Mouse (Mus musculus) midbrain, embryonic 14.5 days (tissue): ENCODE measurements around the gene Cryaa. TPM values are rescaled to one million over a fixed set of nuclear protein-coding genes. Genes with fewer than 3 reads are reported as not detected.

Experiments used
- ATAC-seq: fragments of 200-750 bp; cut with Nextera tagmentation; 2 replicates; pipeline ENCODE4 v1.8.0; 2017; ENCODE audit warnings: moderate number of reproducible peaks, moderate library complexity; ENCODE audit not compliant: low FRiP score, low TSS enrichment
- DNase-seq: peaks from one replicate; pipeline ENCODE4 v3.0.0-alpha.2; 2015
- H3K27ac ChIP-seq: fragments of 300-500 bp; sonication (generic); replicated peaks from 2 replicates; pipeline ENCODE4 v1.5.1; 2014; ENCODE audit warnings: mild to moderate bottlenecking, low read depth, low read length, moderate library complexity
- H3K27me3 ChIP-seq: fragments of 300-500 bp; sonication (generic); 2 replicates; pipeline ENCODE4 v1.6.1; 2014; ENCODE audit warnings: low read length, control low read depth, mixed read lengths; ENCODE audit not compliant: control insufficient read depth, insufficient read depth
- H3K36me3 ChIP-seq: fragments of 300-500 bp; sonication (generic); 2 replicates; pipeline ENCODE4 v1.6.1; 2014; ENCODE audit warnings: low read length, control low read depth; ENCODE audit not compliant: control insufficient read depth, insufficient read depth
- H3K4me1 ChIP-seq: fragments of 300-500 bp; sonication (generic); 2 replicates; pipeline ENCODE4 v1.6.1; 2014; ENCODE audit warnings: mild to moderate bottlenecking, antibody characterized with exemption, low read length, control low read depth; ENCODE audit not compliant: control insufficient read depth, insufficient read depth
- H3K4me2 ChIP-seq: fragments of 300-500 bp; sonication (generic); 2 replicates; pipeline ENCODE4 v1.6.1; 2014; ENCODE audit warnings: mild to moderate bottlenecking, low read length, moderate library complexity
- H3K4me3 ChIP-seq: fragments of 300-500 bp; sonication (generic); replicated peaks from 2 replicates; pipeline ENCODE4 v1.5.1; 2014; ENCODE audit warnings: low read depth, low read length
- H3K9ac ChIP-seq: fragments of 300-500 bp; sonication (generic); replicated peaks from 2 replicates; pipeline ENCODE4 v1.6.1; 2014; ENCODE audit warnings: mild to moderate bottlenecking, low read length, moderate library complexity
- H3K9me3 ChIP-seq: fragments of 300-500 bp; sonication (generic); 2 replicates; pipeline ENCODE4 v1.6.1; 2016; ENCODE audit warnings: low read length, control low read depth, mixed read lengths; ENCODE audit not compliant: control insufficient read depth
- WGBS: fragments of 180-500 bp; shearing (Covaris S2); extraction: QIAGEN DNeasy Blood & Tissue Kit; methylation state at CpG from one replicate; pipeline ENCODE4 v1.1.7; 2014; 5-methylcytosine and 5-hydroxymethylcytosine counted together
- polyA plus RNA-seq: library from polyadenylated mRNA; unstranded; fragments of >200 nt; fragmentation: Nextera tagmentation; extraction: Ambion mirVana; gene quantifications from 2 replicates; pipeline ENCODE4 v1.2.1, GENCODE M21; 2014

Cryaa gene
- polyA plus RNA-seq, 1 experiment from 2014 or later, result not detected

DNA sequence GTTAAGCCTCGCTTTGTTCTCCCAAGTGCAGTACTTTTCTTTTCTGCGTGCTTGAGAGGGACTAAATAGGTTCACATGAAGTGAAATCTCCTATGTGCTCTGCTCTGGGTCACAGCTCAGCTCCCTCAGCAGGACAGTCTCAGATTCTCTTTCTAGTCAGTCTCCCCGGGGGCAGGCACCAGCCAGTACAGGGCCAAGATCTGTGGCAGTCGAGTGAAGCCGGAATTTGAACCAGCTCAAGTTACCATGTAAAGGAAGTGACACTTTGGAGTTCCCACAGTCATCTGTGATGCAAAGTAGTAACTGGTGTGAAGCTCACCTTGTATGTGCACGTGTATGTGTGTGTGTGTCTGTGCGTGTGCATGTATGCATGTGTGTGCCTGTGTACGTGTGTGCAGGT lies 32.8 kb downstream of the Cryaa start:
- Histone ChIP-seq H3K27me3 (no peaks in the 10 kb centered on the region), H3K27ac (no peak overlapping the region), H3K4me2 (no peak overlapping the region), H3K9me3 (no peaks in the 10 kb centered on the region), H3K4me1 (no peaks in the 10 kb centered on the region), H3K36me3 (no peaks in the 10 kb centered on the region), H3K4me3 (no peak overlapping the region), H3K9ac (no peak overlapping the region)
- 74% methylated on average over 8 of the region's 8 CpGs for WGBS
- ATAC-seq (no peak), DNase-seq (no peak)

- ATAC-seq, result no peak
- WGBS, result 79% methylated on average over 9 of the region's 9 CpGs
- no peaks in the 10 kb centered on the region for H3K4me1 ChIP-seq
These were observed 36.1 kb downstream of the Cryaa start for GRCm38 (mm10) chr17:31713709-31714108.

DNA sequence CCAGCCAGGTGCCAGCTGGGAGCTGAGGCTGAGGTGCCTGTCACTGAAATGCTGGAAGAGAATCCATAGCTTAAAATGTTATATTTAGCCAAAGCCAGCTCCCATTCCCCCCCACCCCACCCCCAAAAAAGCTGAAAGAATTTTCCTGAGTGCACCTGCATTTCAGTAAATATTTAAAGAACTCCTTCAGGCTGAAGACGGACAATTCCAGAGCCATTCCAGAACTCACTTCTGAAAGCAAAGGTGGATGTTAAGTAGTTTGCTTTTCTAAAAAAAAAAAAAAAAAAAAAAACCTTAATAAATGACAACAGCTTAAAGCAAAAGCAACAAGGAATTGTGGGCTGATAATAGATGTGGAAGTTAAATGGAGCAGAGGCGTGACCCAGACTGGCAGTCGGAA lies 36.5 kb downstream of the Cryaa start:
- Histone ChIP-seq H3K4me3 (no peak overlapping the region), H3K27me3 (no peaks in the 10 kb centered on the region), H3K9ac (no peak overlapping the region), H3K4me1 (no peaks in the 10 kb centered on the region), H3K36me3 (no peaks in the 10 kb centered on the region), H3K4me2 (no peak overlapping the region), H3K9me3 (no peaks in the 10 kb centered on the region), H3K27ac (no peak overlapping the region)
- DNase-seq (no peak), ATAC-seq (no peak)
- WGBS, result 86% methylated on average over 3 of the region's 3 CpGs

More at GRCm38 (mm10) chr17:31713709-31714108, 36.1 kb downstream of the Cryaa start:
- H3K4me2 ChIP-seq, result no peak overlapping the region
- no peaks in the 10 kb centered on the region for H3K36me3 ChIP-seq
- H3K27me3 ChIP-seq, result no peaks in the 10 kb centered on the region
- no peak overlapping the region for H3K27ac ChIP-seq
- no peaks in the 10 kb centered on the region for H3K9me3 ChIP-seq
- DNase-seq, result no peak
- H3K4me3 ChIP-seq, result no peak overlapping the region
- H3K9ac ChIP-seq, result no peak overlapping the region

GRCm38 (mm10) chr17:31715006-31715405 lies 37.4 kb downstream of the Cryaa start:
- H3K9ac ChIP-seq, result no peak overlapping the region
- H3K27me3 ChIP-seq, result no peaks in the 10 kb centered on the region
- DNase-seq (no peak), ATAC-seq (no peak)
- H3K4me1 ChIP-seq, result no peaks in the 10 kb centered on the region
- no peak overlapping the region for H3K4me3 ChIP-seq
- WGBS, result 51% methylated on average over 11 of the region's 11 CpGs
- no peaks in the 10 kb centered on the region for H3K9me3 ChIP-seq
- no peak overlapping the region for H3K4me2 ChIP-seq
- no peaks in the 10 kb centered on the region for H3K36me3 ChIP-seq
- H3K27ac ChIP-seq, result no peak overlapping the region

DNA sequence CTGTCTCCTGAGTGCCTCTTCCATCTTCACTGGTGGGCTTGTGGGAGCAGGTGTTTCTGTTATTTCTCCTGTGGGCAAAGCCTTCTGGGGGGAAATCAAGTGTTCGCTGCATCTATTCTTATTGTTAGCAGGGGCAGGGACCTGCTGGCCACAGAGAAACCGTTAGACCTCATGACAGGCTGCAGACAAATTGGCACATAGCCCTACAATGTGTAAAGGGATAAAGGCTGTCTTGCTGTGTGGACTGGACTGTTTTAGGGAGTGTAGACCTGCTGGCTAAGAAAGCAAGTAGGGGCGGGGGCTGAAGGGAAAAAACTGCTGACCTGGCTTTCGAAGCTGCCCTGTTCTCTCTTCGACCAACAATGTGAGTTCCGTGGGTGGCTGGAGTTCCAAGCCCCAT lies 44.0 kb downstream of the Cryaa start:
- ATAC-seq (no peak), DNase-seq (no peak)
- Histone ChIP-seq H3K27me3 (no peaks in the 10 kb centered on the region), H3K9ac (no peak overlapping the region), H3K9me3 (no peaks in the 10 kb centered on the region), H3K4me1 (no peaks in the 10 kb centered on the region), H3K4me2 (no peak overlapping the region), H3K36me3 (no peaks in the 10 kb centered on the region), H3K4me3 (no peak overlapping the region), H3K27ac (no peak overlapping the region)
- 82% methylated on average over 6 of the region's 6 CpGs for WGBS

DNA sequence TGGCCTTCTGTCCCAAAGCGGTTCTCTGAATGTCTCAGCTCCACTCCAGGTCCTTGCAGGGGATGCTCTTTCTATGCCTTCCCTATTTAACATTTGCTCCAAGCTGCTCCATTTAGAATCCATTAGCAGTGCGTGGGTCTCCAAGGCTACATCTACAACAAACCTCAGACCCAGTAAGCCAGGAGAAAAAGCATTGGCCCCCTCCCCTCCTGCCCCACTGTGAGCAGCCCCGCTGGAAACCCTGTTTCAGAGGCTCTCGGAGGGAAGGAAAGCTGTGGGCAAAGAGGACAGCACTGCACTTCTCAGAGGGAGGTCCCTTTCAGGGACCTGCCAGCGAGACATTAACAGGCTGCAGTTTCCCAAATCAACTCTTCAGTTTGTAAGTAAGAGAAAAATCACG lies 47.8 kb downstream of the Cryaa start:
- H3K36me3 ChIP-seq, result no peaks in the 10 kb centered on the region
- DNase-seq, result no peak
- no peak overlapping the region for H3K4me2 ChIP-seq
- H3K4me3 ChIP-seq, result no peak overlapping the region
- no peak for ATAC-seq
- H3K9me3 ChIP-seq, result no peaks in the 10 kb centered on the region
- 18% methylated on average over 6 of the region's 6 CpGs for WGBS
- no peak overlapping the region for H3K27ac ChIP-seq
- no peaks in the 10 kb centered on the region for H3K4me1 ChIP-seq
- H3K9ac ChIP-seq, result no peak overlapping the region
- H3K27me3 ChIP-seq, result no peaks in the 10 kb centered on the region

DNA sequence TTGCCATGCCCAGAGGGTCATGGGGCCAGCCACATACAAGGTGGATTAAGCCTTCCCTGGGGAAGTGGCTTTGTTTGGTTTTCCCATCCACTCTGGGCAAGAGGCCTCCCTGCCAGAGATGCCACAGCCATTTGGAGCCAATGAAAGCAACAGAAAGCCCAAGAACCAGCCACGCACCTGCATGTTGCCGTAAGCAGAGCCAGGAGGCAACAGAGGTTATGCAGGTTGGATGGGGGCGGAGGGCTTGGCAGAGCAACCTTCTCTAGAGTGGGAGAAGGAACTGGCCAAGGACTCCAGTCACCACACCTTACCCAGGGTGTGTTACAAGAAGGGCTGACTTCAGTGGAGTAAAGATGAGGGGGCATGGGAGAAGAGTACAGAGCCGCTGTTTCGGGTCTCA lies 48.6 kb downstream of the Cryaa start:
- no peak for DNase-seq
- Histone ChIP-seq H3K27ac (no peak overlapping the region), H3K4me1 (no peaks in the 10 kb centered on the region), H3K4me3 (no peak overlapping the region), H3K27me3 (no peaks in the 10 kb centered on the region), H3K4me2 (no peak overlapping the region), H3K9ac (no peak overlapping the region), H3K9me3 (no peaks in the 10 kb centered on the region), H3K36me3 (no peaks in the 10 kb centered on the region)
- WGBS, result 92% methylated on average over 5 of the region's 5 CpGs
- ATAC-seq, result no peak

- WGBS, result 51% methylated on average over 4 of the region's 4 CpGs
- Histone ChIP-seq H3K27me3 (no peaks in the 10 kb centered on the region), H3K27ac (no peak overlapping the region), H3K4me3 (no peak overlapping the region), H3K4me2 (no peak overlapping the region), H3K9ac (no peak overlapping the region), H3K36me3 (no peaks in the 10 kb centered on the region), H3K4me1 (no peaks in the 10 kb centered on the region), H3K9me3 (no peaks in the 10 kb centered on the region)
- DNase-seq (no peak), ATAC-seq (no peak)
These were observed 49.6 kb downstream of the Cryaa start for GRCm38 (mm10) chr17:31727230-31727629.

- H3K9ac ChIP-seq, result no peak overlapping the region
- no peaks in the 10 kb centered on the region for H3K9me3 ChIP-seq
- H3K4me3 ChIP-seq, result no peak overlapping the region
- H3K36me3 ChIP-seq, result no peaks in the 10 kb centered on the region
- ATAC-seq (no peak), DNase-seq (no peak)
- no peaks in the 10 kb centered on the region for H3K4me1 ChIP-seq
- WGBS, result 74% methylated on average over 4 of the region's 4 CpGs
- no peaks in the 10 kb centered on the region for H3K27me3 ChIP-seq
- no peak overlapping the region for H3K27ac ChIP-seq
- no peak overlapping the region for H3K4me2 ChIP-seq
These were observed 50.4 kb downstream of the Cryaa start for GRCm38 (mm10) chr17:31728043-31728442.
